Mouse (Mus musculus): ENCODE results near the gene Atp4b.
"Not testable (repeated sequence)": the region's sequence is repeated elsewhere in the genome, so short reads cannot be mapped to it uniquely, and the experiment has no call there.

Atp4b gene

DNA sequence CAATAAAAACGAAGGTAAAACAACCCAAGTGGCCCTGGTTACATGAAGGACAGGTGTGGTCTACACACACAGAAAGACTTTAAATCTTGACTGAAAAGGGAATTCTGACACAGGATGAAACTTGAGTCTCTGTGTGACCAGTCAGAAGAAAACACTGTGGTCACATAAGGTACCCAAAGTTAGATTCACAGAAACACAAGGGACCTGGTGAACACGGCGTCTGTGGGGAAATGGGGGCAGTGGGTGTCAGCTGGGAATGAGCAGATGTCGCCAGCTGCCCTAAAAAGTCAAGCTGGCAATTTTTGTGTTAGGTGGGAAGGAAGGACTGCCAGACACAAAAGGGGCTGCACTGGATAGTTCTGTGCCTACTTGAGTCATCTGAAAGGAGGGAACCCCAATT, 13.6 kb downstream of the Atp4b start:
- in situ Hi-C loops (cut with MboI, MseI) = no loop called here

DNA sequence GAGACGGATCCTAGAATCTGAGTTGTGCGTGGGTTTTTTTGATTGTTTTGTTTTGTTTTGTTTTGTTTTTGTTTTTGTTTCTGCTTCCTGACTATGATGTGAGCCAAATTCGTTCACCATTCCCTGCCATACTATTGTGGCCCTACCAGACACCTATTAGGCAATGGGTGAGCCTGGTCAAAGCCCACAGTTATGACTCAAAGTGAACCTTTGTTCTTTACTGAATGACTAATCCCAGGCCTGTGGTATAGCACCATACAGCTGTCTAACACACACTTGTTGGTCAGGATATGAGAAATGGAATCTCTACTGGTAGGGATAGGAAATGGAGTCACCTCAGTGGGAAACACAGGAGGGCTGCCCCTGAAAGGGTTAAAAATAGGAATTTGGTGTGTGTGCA, 14.1 kb downstream of the Atp4b start:
- in situ Hi-C loops (cut with MboI, MseI) = no loop called here

DNA sequence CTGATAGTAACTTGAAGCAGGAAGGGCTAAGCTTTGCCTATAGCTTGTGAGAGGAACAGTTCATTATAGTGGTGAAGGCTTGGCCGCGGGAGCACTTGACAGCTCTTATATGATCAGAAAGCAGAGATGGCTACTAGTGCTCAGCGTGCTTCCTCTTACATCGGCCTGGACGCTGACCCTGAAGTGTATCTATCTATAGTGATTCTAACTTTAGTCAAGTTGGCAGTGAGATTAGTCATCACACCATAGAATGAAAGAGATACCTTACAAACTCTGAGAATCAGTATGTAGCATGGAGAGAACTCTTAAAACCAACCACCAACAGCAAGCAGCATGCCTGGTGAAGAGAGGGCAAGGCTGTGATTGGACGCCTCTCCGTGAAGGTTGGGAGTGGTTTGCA, 15.0 kb downstream of the Atp4b start:
- in situ Hi-C loops (cut with MboI, MseI) = no loop called here

DNA sequence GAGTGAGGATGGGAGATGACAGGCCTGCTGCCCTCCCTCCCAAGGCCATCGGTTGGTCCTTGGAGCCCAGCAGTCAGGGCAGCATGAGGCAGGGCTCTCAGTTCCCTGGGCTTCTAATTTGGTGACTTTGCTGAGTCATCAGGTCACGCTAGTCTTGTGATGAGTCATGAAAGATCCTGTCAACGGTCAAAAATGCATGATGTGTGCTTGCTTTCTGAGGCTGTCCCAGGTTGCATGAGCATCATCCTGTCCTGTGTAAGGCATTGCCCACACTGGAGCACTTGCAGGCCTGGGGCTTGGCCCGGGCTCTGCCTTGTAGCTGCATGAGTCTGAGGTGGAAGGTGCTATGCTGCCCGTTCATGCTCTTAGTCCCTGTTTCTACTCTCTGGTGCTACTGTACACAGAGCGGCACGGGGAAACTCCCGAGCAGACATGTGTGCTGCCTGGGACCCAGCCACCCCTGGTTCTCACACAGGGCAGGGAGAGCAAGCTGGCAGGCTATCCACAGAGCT, 23.4 kb downstream of the Atp4b start:
- in situ Hi-C loops (cut with MboI, MseI) = no loop called here

DNA sequence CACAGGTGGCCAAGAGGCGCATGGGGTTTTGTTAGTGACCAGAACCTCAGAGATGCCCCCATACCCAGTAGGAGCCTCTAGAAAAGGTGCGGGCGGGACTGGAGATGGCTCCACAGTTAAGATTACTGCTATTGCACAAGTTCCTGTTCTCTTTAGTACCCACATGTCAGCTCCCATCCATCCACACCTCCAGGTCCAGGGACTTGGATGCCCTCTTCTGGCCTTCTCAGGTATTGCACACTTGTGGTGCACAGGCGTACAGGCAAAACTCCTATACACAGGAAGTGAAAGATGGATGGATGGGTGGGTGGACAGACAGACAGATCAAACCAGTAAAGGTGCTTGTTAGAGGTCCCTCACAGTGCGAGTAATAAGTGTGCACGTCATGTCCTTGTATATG, 34.8 kb downstream of the Atp4b start:
- in situ Hi-C loops (cut with MboI, MseI) = no loop called here

DNA sequence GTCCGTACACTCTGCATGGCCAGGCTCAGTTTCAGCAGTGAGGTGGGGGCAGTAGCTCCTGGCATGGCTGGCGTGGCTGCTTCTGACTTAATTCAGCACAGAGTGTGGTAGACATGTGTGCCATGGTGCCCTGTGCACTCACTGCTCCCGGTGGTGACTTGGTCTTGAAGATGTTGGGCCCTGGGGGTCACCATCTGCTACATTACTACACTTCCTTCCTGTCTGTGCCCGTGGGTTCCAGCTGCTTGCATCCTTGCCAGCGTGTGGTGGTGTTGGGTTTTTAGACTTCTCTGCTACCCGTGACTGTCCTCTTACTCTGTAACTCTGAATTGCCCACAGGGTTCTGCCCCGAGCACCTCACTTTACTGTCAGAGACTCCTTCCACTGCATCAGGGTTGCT, 36.4 kb downstream of the Atp4b start:
- in situ Hi-C loops (cut with MboI, MseI) = no loop called here

DNA sequence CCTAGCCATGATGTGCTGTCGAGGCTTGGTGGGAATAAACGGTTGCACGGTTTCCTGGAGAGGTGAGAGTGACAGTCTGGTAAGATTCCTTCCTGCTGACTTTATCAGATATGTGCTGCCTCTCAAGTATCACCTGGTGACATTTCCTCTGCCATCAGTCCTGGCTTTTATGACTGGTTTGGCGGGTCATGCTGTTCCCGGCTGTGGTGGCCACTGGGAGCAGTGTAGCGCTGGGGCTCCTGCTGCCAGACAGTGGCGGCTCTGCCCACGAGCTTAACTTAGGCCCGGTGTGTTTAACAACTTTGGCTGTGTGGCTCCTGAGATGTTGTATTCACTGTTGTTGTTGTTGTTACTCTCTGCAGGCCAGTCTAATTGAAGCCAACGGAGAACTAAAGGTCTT, 39.9 kb downstream of the Atp4b start:
- in situ Hi-C loops (cut with MboI, MseI) = no loop called here

DNA sequence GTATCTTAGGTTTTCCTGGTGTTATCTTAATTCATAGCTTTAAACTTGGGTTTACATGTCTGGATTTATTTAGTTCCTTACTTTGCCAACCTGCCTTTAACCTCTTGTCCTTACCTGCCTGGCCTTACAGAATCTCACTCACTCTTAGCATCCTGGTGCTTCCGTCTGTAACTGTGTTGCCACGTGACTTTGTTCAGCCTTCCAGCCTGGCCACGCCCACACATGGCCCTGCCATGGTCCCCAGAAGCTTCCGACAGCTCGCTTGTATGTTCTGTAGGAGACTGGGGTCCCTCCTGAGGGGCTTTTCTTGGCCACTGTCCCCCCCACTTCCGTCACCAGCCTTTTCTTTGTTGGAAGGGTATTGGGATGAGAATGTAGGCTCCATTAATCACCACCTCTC, 40.4 kb downstream of the Atp4b start:
- in situ Hi-C loops (cut with MboI, MseI) = no loop called here

DNA sequence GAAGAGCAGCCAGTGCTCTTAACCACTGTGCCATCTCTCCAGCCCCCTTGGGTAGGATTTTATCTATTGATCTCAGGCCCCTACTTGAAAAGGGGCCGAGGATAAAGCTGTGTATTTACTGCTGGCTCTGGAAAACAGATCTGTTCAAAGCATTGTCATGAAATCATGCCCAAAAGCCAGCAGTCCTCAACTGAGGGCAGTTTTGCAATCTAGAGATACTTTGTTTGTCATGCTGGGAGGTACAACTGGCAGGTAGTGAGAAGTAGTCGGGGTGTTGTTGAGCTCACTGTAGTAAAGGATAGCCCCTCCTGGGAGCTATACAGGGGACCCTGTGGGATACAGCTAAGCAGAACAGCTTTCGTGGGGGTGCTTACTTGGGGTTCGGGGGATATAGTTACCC, 42.7 kb downstream of the Atp4b start:
- in situ Hi-C loops (cut with MboI, MseI) = no loop called here

DNA sequence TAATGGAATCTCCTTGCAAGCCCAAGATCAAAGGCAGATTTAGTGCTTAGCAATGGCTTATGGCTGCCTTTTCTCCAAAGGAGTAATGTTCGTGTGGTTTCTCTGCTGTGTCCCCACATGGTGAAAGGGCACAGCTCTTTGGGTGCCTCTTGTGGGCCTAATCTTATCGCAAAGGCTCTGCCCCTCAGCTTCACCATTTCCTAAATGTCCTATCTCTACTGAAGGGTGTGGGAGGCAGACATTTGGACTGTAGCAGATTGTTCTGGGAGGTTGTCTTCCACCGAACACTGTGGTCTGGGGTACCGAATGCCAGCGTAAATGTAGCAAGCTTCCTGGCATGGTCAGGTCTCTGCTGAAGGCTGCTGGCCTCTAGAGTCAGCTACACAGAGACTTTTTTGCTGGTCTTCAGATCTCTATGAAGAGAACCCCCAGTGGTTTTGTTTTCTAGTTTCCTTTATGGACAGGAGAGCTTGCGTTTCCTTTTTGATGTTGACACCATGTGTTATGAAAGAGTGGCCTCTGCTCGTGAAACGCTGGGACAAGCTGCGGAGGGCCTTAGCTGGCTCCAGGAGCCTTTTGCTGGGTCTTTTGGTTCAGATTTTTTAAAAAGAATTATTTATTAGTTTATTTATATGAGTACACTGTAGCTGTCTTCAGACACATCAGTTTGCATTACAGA, 43.3 kb downstream of the Atp4b start:
- in situ Hi-C loops (cut with MboI, MseI) = no loop called here

DNA sequence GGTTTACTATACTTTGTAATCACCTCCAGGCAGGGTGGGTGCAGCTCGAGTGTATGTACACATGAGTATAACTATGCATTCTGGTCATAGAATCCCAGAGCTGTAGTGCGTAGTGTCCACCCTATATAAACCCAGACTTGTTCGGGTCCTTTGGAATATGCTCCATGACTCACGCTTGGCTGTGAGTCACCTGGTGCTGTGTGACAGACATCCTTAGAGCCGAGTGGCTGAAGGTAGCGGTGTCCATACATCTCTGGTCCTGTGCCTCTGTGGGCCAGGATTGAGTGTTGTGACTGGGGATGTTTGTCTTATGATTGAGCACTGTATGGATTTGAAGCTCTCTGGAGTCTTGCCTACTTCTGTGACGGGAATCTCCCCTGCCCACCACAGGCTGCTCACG, 44.0 kb downstream of the Atp4b start:
- in situ Hi-C loops (cut with MboI, MseI) = no loop called here

DNA sequence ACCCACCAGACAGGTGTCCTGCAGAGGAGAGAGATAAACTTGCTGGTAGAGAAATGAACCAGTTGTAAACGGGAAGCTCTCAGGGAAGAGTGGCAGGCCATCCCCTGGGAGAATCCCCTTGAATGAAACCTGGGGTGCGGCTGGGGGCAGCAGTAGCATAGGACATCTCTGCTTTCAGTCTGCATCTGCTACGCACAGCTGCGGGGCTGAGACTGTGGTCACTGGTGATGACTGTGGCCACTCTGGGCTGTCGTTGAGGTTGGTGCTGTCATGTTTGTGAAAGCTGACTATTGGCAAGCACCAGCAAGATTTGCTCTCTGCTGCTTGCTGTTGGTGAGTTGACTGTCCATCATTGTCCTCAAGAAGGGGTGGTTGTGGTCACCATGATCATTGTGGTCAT, 45.0 kb downstream of the Atp4b start:
- in situ Hi-C loops (cut with MboI, MseI) = no loop called here

DNA sequence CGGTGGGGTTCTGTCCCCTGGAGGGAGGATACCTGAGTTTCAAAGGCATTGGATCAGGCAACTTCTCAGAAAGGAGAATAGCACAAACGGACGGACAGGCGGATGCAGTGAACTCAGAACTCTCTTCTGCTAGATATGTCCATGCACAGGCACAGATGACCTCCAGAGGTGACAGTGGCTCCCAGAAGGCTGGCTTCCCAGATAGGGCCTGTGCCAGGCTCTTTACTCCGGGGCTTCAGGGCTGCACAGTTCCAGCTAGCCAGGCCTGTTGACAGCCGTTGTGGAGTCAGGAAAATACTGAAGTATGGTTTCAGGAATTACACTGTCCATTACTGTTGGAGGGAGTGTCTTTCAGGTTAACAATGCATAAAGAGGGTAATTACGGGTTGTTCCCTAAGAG, 46.6 kb downstream of the Atp4b start:
- in situ Hi-C loops (cut with MboI, MseI) = no loop called here

DNA sequence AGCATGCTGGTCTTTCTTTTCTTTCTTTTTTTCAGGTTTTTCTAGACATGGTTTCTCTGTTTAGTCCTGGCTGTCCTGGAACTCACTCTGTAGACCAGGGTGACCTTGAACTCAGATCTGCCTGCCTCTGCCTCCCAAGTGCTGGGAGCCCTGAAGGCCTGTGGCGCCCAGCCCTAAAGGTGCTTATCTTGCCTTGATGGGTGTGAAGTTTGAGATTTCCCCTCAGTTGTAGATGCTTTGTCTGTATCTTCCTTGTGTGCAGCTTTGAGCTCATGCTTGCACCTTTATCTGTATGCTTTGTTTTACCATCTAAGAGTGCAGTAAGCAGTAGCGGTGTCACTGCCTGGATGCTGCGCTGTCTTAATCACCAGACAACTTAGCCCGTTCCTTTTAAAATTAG, 53.5 kb downstream of the Atp4b start:
- in situ Hi-C loops (cut with MboI, MseI) = no loop called here

DNA sequence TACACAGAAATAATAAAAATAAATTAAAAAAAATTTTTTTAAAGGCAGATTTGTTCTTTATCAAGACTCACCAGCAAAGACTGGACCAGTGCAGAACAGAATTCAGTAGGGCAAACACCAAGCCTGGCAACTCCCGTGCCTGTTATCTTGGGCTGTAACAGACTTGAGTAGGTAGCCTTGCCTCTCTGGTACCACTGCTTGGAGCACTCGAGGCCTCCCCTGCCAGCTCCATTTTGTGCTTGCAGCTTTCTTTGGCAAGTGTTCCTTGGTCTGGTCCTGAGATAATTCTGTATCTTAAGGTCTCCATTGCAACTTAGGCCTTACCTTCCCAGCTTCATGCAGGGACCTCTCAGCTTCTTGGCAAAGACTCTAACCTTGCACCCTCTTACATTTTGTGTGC, 54.3 kb downstream of the Atp4b start:
- in situ Hi-C loops (cut with MboI, MseI) = no loop called here

DNA sequence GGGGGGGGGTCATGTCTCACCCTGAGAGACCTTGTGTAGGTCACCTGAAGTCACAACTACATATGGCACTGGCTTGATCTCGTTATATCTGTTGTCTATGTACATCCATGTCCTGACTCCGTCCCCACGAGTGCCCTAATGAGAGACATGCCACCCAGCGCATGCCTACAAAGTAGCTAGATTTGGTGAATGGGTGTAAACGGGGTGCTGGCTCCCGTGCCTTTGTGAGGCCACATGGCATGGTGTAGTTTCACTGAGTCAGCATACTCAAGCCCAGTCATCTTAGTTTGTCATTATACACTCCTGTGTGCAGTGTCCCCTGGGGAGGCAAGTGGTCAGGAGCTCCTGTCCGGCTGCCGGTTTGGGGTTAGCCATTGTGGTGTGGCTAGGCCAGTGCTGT, 56.0 kb downstream of the Atp4b start:
- in situ Hi-C loops (cut with MboI, MseI) = no loop called here

DNA sequence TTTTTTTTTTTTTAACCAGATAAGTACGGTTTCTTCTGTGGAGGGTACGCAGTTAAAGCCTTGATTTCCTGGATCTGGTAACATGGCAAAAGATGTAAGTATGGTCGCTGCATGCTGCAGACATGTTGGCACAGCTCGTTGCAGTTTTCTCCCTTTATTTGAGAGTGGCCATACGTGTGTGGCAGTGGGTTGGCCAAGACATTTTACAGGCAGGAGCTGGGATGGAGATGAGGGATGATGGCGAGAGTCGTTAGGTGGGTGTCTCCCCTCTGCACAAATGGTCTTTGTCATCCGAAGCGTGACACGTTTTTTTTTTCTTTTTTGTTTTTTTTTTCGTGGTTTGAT, 57.0 kb downstream of the Atp4b start:
- in situ Hi-C loops (cut with MboI, MseI) = no loop called here

DNA sequence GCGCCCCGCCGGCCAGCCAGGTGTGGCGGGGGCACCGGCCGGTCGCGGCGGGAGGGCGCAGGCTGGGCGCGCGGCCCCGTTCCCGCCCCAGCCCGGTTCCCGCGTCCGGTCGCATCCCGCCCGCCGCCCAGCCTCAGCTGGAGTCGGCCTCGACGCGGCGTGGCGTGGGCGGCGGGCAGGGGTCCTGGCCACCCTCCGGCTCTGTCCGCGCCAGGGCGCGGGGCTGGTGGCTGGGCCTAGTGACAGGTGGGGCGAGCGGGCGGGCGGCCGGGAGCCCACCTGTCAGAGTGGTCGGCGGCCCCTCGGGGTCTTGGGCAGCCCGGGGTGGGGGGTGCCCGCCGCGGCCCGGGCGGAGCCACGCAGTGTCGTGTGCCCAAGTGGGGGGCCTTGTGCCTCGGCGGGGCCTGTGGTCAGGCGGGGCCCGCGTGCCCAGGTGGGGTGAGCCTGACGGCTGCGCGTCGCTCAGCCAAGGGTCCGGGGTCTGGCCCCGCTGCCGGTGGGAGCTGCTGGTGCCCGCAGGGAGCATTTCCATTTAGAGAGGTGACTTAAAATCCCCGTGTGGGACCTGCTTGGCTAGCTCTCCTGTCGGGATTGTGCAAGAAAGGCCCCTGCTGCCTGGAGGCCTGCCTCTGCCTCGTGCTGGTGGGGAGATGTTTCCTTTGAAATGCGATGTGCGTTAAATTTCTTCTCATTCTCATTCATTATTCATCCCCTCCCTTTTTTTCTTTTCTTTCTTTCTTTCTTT, 57.6 kb downstream of the Atp4b start:
- in situ Hi-C loops (cut with MboI, MseI) = no loop called here

DNA sequence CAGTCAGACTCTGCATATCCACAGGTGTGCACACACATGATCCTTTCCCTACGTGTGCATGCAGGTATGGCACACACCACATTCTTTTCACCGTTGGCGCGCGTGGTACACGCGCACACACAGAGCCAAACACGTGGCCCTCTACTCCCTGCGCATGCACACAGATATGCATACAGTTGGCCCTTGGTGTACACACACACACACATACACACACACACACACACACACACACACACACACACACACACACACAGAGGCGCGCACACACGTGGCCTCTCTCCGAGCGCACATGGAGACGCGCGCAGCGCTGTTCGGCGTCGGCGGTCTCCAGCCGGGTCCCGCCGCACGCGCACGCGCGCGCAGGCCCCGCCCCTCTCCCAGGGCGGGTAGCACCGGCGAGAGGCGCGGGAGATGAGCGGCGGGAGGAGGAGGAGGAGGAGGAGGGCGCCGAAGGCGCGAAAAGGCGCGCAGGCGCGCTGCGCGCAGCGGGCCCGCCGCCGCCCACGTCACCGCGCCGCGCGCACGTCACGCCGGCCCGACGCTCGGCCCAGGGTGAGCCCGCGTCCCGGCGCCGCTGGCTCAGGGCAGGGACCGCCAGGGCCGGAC, 58.3 kb downstream of the Atp4b start, which contains the start of gene Tfdp1:
Tfdp1 (plus strand) TSS at position 497 of the 606 bp plus-strand sequence.
- in situ Hi-C loops (cut with MboI, MseI) = no loop called here

DNA sequence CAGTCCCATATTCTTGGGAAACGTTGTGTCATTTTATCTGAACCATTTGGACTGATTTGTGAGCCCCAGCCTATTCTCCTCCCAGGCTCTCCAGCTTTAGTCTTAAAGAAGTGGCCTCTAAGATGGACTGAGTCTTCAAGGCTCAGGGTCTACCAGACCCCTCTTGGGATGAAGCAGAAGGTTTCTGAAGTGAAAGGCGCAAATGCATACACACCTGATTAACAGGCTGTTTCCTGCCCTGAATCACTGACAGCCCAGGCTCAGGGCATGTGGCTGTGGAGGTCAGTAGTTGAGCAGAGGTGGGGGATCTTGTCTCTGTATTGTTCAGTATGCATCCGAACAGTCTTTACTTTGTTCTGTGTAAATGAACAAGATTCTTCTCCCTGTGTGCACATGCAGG, 58.9 kb downstream of the Atp4b start:
- in situ Hi-C loops (cut with MboI, MseI) = no loop called here

DNA sequence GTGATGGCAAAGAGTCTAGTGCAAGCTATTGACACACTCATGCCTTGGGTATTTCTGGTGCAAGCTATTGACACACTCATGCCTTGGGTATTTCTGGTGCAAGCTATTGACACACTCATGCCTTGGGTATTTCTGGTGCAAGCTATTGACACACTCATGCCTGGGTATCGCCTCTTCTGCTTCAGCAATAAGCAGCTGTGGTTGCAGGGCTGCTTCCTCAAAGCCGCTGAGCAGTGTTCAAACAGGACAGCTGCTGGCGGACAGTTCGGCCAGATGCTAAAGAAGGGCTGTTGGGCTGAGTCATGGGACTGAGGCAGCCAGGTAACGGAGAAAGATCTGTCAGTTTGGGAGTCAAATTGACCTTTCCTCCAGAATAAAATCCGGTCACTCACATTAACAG, 59.4 kb downstream of the Atp4b start:
- in situ Hi-C loops (cut with MboI, MseI) = not testable (repeated sequence)

All from T-helper 1 cell (primary cell).